8 mouse cellular contexts compared by ENCODE assay signal in genomic region chr2:148732327-148733000, GRCm38 (mm10). TPM values are rescaled to one million over a fixed set of nuclear protein-coding genes. Genes with fewer than 3 reads are reported as not detected.
DNase-seq lines count a peak whose midpoint lies in the region; ATAC-seq and TF ChIP-seq lines count a peak whose summit lies in the region.

Gene Napb (minus strand): TSS chr2:148732467.

- H3K4me1 ChIP-seq in lung, embryonic 14.5 days (ENCODE audit: insufficient read depth), result 0 out of 2 replicates have a peak, but pooled peaks cover 4% of the 10 kb centered on the region
- no peaks in the 10 kb centered on the region for H3K4me1 ChIP-seq in olfactory bulb, adult 2 months (ENCODE audit: control insufficient read depth, insufficient read depth, low read length)

- WGBS in lung, embryonic 14.5 days, result 2% methylated on average over 18 of the region's 18 CpGs
- WGBS in olfactory bulb, adult 2 months, result 3% methylated on average over 18 of the region's 18 CpGs

- H3K27me3 ChIP-seq in lung, embryonic 14.5 days (ENCODE audit: insufficient read depth, low read length), result no peaks in the 10 kb centered on the region

- H3K27ac ChIP-seq in lung, embryonic 14.5 days (ENCODE audit: low read depth), result no peak within 1 kb of the TSS
- H3K27ac ChIP-seq in olfactory bulb, adult 2 months (ENCODE audit: insufficient read depth, low read depth, low read length), result peak within 1 kb of the TSS; percentile 76

- TF ChIP-seq CTCF in lung, embryonic 14.5 days (IDR thresholded peaks at IDR 0.05; ENCODE audit: low read depth), result no peak
- TF ChIP-seq CTCF in olfactory bulb, adult 2 months (IDR thresholded peaks at IDR 0.05; ENCODE audit: insufficient read depth, low read depth, low read length), result no peak

- H3K9me3 ChIP-seq in lung, embryonic 14.5 days (ENCODE audit: low read depth, low read length), result no peaks in the 10 kb centered on the region

- H3K4me3 ChIP-seq in lung, embryonic 14.5 days (ENCODE audit: low read depth, low read length), result peak within 1 kb of the TSS; percentile 72
- peak within 1 kb of the TSS; percentile 75 for H3K4me3 ChIP-seq in olfactory bulb, adult 2 months (ENCODE audit: insufficient read depth, low read depth, low read length)

- ATAC-seq in hematopoietic stem cell, adult 5-6 weeks (replicated peaks in 1 of 2; ENCODE audit: insufficient read depth in 1 of 2, low FRiP score in 2 of 2, low TSS enrichment in 1 of 2, low read depth in 1 of 2, poor library complexity in 2 of 2, severe bottlenecking in 2 of 2), result peak; percentile 98 to 99
- ATAC-seq in lung, embryonic 14.5 days (ENCODE audit: insufficient read depth), result peak; percentile 100

- H3K36me3 ChIP-seq in lung, embryonic 14.5 days (ENCODE audit: insufficient read depth), result no peaks in the 10 kb centered on the region

- DNase-seq in MN1 (ENCODE audit: low spot score), result peak; percentile 96
- DNase-seq in cerebellum, adult 9-10 months, result peak; percentile 97
- peak; percentile 93 for DNase-seq in forelimb bud, embryonic 11.5 days (ENCODE audit: low read depth, low spot score)
- peak; percentile 95 to 97 for DNase-seq in layer of hippocampus, adult 8-10 months (ENCODE audit: low spot score in 2 of 2)
- peak; percentile 94 for DNase-seq in lung, embryonic 14.5 days
- DNase-seq in thymus, adult 18-20 months, result peak; percentile 81 to 83

- TF ChIP-seq POLR2A in olfactory bulb, adult 2 months (IDR thresholded peaks at IDR 0.05; ENCODE audit: insufficient read depth, low read depth, low read length), result peak; percentile 93

- peak within 1 kb of the TSS; percentile 75 for H3K9ac ChIP-seq in lung, embryonic 14.5 days

- peak within 1 kb of the TSS; percentile 84 for H3K4me2 ChIP-seq in lung, embryonic 14.5 days

RNA-seq across cellular contexts. Expression of gene Napb, which starts in this region (rescaled TPM):
- total RNA-seq in hematopoietic stem cell, adult 5-6 weeks (2017), result 1.4 and 2.9 TPM in 2 replicates
- total RNA-seq in layer of hippocampus, adult 8-10 months (2022), result 100 to 1,000 TPM; 290 to 344 (median 315) TPM
- polyA plus RNA-seq in lung, embryonic 14.5 days (2014; fragmentation: Nextera tagmentation; extraction: Ambion mirVana), result 2.3 and 2.8 TPM in 2 replicates
- 141 and 208 TPM in 2 replicates for polyA plus RNA-seq in olfactory bulb, adult 2 months (2012; ENCODE audit: insufficient read depth, insufficient read length, low replicate concordance, missing spikeins)

Comparison
In these comparisons a context has a peak if more than half of its experiments do, and no peak if none do; other contexts are left out.
1. RNA of gene Napb (total RNA-seq): 290 to 344 TPM in layer of hippocampus, adult 8-10 months; 1.4 to 2.9 TPM in hematopoietic stem cell, adult 5-6 weeks; every median in the first group is over 10 times any median in the second.
2. RNA of gene Napb (polyA plus RNA-seq): 141 to 208 TPM in olfactory bulb, adult 2 months; 2.3 to 2.8 TPM in lung, embryonic 14.5 days; every median in the first group is over 10 times any median in the second.
3. Peak in every context shown above with its lines, with median percentiles within 50 percentile points of each other: DNase-seq.